Mouse (Mus musculus) cerebellum, adult 2 months (tissue): ENCODE results near the gene Acbd4. TPM values are rescaled to one million over a fixed set of nuclear protein-coding genes. Genes with fewer than 3 reads are reported as not detected.

ENCODE experiments used
- DNase-seq, 2 experiments: peaks; one replicate each; pipeline ENCODE4 v3.0.0; 2021
- H3K27ac ChIP-seq: fragments of 200-500 bp; 2 replicates; pipeline ENCODE4 v1.5.1; 2012; ENCODE audit warnings: low read length, control low read depth, inconsistent platforms; ENCODE audit not compliant: insufficient read depth
- H3K27me3 ChIP-seq: fragments of 200-500 bp; 2 replicates; pipeline ENCODE4 v1.6.1; 2012; ENCODE audit warnings: inconsistent platforms, mild to moderate bottlenecking, low read length, moderate library complexity; ENCODE audit not compliant: control insufficient read depth, insufficient read depth
- H3K4me1 ChIP-seq: fragments of 200-500 bp; 2 replicates; pipeline ENCODE4 v1.6.1; 2011; ENCODE audit warnings: low read length; ENCODE audit not compliant: control insufficient read depth, insufficient read depth
- H3K4me3 ChIP-seq: fragments of 200-500 bp; replicated peaks from 2 replicates; pipeline ENCODE3; 2011; ENCODE audit warnings: mild to moderate bottlenecking, low read depth, low read length, control low read depth; ENCODE audit not compliant: insufficient read depth
- CTCF ChIP-seq: fragments of 200-500 bp; IDR thresholded peaks from 2 replicates; pipeline ENCODE4 v1.5.1; 2011; ENCODE audit warnings: low read depth, mild to moderate bottlenecking, control low read depth, low read length, moderate library complexity, borderline replicate concordance; ENCODE audit not compliant: insufficient read depth
- POLR2A ChIP-seq: fragments of 200-500 bp; IDR thresholded peaks from 2 replicates; pipeline ENCODE4 v1.6.1; 2011; ENCODE audit warnings: low read length, control low read depth, borderline replicate concordance; ENCODE audit not compliant: insufficient read depth
- WGBS: fragments of 180-500 bp; shearing (Covaris S2); methylation state at CpG from one replicate; pipeline ENCODE4 v1.1.7; 2018; 5-methylcytosine and 5-hydroxymethylcytosine counted together
- polyA plus RNA-seq: library from polyadenylated mRNA; depleted of rRNA; stranded (reverse); fragments of >200 nt; gene quantifications from 2 replicates; pipeline ENCODE4 v1.2.3, GENCODE M21; 2012

Acbd4 gene
- polyA plus RNA-seq, 1 experiment: 61.5 TPM

- H3K27me3 ChIP-seq: no peaks in the 10 kb centered on the region
- H3K27ac ChIP-seq: peak overlapping the region; percentile 93
- DNase-seq: peak; percentile 90 to 94
- peaks cover 9% of the 10 kb centered on the region; the same call in 1 of the 2 replicates for H3K4me1 ChIP-seq
- TF ChIP-seq CTCF: no peak
- peak; percentile 70 for TF ChIP-seq POLR2A
- H3K4me3 ChIP-seq: peak overlapping the region; percentile 75
- under 1% methylated on average over 34 of the region's 34 CpGs for WGBS
These were observed 13.9 kb downstream of the Acbd4 start for GRCm38 (mm10) chr11:103115163-103116007.

GRCm38 (mm10) chr11:103116008-103116818 lies 14.7 kb downstream of the Acbd4 start, which contains the start of gene Hexim1:
TSS of gene Hexim1 (plus strand) at chr11:103116231.
- DNase-seq: peak; percentile 100
- under 1% methylated on average over 52 of the region's 53 CpGs for WGBS
- H3K27ac ChIP-seq: peak within 1 kb of the TSS; percentile 93
- H3K4me3 ChIP-seq: peak within 1 kb of the TSS; percentile 75
- H3K4me1 ChIP-seq: peaks cover 9% of the 10 kb centered on the region; the same call in 1 of the 2 replicates
- TF ChIP-seq CTCF (no peak), POLR2A (peak; percentile 99)
- H3K27me3 ChIP-seq: no peaks in the 10 kb centered on the region

GRCm38 (mm10) chr11:103116959-103117590 lies 15.6 kb downstream of the Acbd4 start:
- peak; percentile 84 to 85 for DNase-seq
- peak; percentile 76 for TF ChIP-seq CTCF
- 0 out of 2 replicates have a peak, but pooled peaks have one; percentile 23 for TF ChIP-seq POLR2A
- WGBS: under 1% methylated on average over 35 of the region's 35 CpGs

DNA sequence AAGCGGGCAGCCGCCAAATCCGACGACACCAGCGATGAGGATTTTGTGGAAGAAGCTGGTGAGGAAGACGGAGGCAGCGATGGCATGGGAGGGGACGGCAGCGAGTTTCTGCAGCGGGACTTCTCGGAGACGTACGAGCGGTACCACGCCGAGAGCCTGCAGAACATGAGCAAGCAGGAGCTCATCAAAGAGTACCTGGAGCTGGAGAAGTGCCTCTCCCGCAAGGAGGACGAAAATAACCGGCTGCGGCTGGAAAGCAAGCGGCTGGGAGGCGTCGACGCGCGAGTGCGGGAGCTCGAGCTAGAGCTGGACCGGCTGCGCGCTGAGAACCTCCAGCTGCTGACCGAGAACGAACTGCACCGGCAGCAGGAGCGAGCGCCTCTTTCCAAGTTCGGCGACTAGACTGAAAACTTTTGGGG lies 16.1 kb downstream of the Acbd4 start:
- peak in 1 of 2 experiments; percentile 49 for DNase-seq
- WGBS: under 1% methylated on average over 38 of the region's 38 CpGs

More at GRCm38 (mm10) chr11:103116959-103117590, 15.6 kb downstream of the Acbd4 start:
- no peaks in the 10 kb centered on the region for H3K27me3 ChIP-seq
- 0 out of 2 replicates have a peak, but pooled peaks cover 5% of the 10 kb centered on the region for H3K4me1 ChIP-seq
- H3K27ac ChIP-seq: peak overlapping the region; percentile 76
- H3K4me3 ChIP-seq: peak overlapping the region; percentile 63

GRCm38 (mm10) chr11:103118866-103119265 lies 17.4 kb downstream of the Acbd4 start:
- H3K27me3 ChIP-seq: no peaks in the 10 kb centered on the region
- 71% methylated on average over 2 of the region's 2 CpGs for WGBS
- no peak for DNase-seq
- no peak overlapping the region for H3K4me3 ChIP-seq
- H3K27ac ChIP-seq: no peak overlapping the region
- H3K4me1 ChIP-seq: no peaks in the 10 kb centered on the region
- no peak for TF ChIP-seq CTCF
- TF ChIP-seq POLR2A: no peak

More for the DNA sequence above, 16.1 kb downstream of the Acbd4 start:
- H3K27ac ChIP-seq: peak overlapping the region; percentile 76
- peak; percentile 35; the same call in 1 of the 2 replicates for TF ChIP-seq POLR2A
- TF ChIP-seq CTCF: no peak
- no peaks in the 10 kb centered on the region for H3K27me3 ChIP-seq
- H3K4me1 ChIP-seq: 0 out of 2 replicates have a peak, but pooled peaks cover 2% of the 10 kb centered on the region
- peak overlapping the region; percentile 63 for H3K4me3 ChIP-seq

- no peaks in the 10 kb centered on the region for H3K27me3 ChIP-seq
- whole genome bisulfite sequencing: 29% methylated on average over 5 of the region's 5 CpGs
- no peak overlapping the region for H3K4me3 ChIP-seq
- H3K27ac ChIP-seq: no peak overlapping the region
- H3K4me1 ChIP-seq: no peaks in the 10 kb centered on the region
- TF ChIP-seq CTCF: no peak
- TF ChIP-seq POLR2A: no peak
- no peak for DNase-seq
These were observed 18.1 kb downstream of the Acbd4 start for GRCm38 (mm10) chr11:103119609-103120008.

DNA sequence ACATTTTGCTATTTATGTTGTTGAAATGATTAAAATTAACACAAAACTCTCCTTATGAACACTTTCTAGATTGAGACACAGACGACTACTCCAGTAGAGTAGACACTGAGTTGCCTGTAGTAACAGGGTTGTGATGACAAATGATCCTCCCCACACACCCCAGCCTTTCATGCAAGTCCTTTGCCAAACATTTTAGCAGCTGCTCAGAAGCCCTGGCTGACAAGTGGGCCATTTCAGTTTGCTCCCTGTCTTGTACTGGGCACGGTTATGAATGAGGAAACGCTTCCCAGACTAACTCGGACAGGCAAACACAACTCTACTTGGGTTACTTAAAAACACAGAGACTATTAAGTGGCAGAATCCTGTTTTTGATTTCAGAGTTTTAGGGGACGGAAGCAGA lies 18.8 kb downstream of the Acbd4 start:
- no peak for TF ChIP-seq POLR2A
- TF ChIP-seq CTCF: no peak
- Histone ChIP-seq H3K4me1 (no peaks in the 10 kb centered on the region), H3K27me3 (no peaks in the 10 kb centered on the region), H3K27ac (no peak overlapping the region), H3K4me3 (no peak overlapping the region)
- DNase-seq: no peak
- WGBS: 47% methylated on average over 5 of the region's 5 CpGs
